Mouse (Mus musculus): ENCODE measurements around the gene Caskin2.
A peak's percentile ranks its signal among the peaks of the same experiment; 100 is the strongest.

The Caskin2 gene

GRCm38 (mm10) chr11:115805005-115805404 is 8.4 kb downstream of the Caskin2 start:
- no peak for DNase-seq

DNA sequence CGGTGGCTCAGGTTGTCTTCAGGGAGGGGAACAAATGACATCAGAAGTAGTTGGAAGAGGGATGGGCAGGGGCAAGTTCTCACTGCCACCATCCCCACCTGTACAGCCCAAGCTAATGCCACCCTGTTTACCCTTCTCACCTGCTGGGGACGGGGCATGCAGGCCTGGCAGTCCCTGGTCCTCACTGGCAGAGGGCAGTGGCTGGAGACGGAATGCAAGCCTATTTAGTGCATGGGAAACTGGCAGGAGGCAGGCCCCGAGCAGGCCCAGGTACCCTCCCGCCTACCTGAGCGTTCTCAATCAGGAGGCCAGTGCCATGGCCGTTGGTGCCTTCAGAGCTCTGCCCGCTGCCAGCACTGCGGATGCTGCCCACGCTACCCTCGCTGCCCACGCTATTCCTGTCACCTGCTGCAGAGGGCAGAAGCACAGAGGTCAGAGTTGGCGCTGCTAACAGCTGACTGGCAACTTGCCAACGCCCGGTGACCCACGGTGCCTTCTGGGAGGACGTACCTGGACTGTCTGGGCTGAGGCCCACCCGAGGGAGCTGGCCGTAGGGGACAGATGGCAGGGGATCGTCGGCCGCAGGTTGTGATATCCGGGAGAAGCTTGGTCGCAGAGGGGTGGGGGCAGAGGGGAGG is 10.2 kb downstream of the Caskin2 start:
- no peak for DNase-seq

GRCm38 (mm10) chr11:115800981-115801380 is 12.5 kb downstream of the Caskin2 start:
- DNase-seq: no peak

GRCm38 (mm10) chr11:115797665-115798064 is 15.8 kb downstream of the Caskin2 start:
- no peak for DNase-seq

DNA sequence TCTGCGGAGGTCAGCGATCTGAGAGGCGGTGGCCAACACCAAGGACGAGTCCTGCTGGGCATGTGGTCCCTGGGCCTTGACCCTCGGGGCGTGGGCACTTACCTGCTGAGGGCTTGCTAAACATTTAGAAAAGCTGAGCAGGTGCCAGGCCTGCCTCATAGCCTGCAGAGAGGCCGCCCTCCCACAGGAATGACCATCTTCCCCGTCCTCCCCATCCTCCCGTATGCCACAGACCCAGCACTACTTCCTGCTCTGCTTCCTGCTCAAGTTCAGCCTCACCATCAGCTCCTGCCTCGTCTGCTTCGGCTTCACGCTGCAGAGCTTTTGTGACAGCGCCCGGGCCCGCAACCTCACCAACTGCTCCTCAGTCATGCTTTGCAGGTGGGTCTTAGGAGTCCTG is 16.5 kb downstream of the Caskin2 start:
- no peak for DNase-seq

DNA sequence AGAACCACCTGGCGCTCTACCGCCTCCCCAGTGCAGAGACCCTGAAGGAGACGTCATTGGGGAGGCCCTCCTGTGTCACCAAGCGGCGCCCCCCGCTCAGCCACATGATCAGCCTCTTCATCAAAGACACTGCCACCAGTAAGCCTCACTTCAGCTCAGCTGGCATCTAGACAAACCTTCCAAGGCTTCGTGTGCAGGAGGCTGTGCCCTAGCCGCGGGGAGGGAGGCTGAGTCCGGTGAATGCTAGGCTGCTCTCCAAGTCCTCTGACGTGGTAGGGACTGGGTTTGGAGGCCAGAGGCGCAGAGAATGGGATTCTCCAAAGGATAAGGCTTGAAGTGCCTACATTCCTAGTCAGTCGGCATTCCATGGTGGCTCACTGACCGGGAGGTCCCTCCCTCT is 21.1 kb downstream of the Caskin2 start:
- no peak for DNase-seq

DNA sequence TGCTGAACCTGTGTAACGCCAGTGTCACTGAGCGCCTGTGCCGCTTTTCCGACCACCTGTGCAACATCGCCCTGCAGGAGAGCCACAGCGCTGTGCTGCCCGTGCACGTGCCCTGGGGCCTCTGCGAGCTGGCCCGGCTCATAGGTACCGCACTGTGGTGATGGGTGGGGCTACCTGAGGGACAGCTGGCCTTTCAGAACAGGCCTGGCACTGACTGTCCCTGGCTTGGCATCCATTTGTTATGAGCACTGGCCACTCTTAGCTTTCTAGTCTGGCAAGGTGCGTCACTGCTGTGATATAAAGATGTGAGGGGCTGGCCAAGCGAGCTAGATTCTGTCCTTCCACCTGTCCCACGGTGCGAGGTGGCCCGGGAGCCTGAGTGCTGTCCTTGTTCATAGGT is 21.5 kb downstream of the Caskin2 start:
- no peak for DNase-seq

GRCm38 (mm10) chr11:115789787-115790186 is 23.7 kb downstream of the Caskin2 start:
- DNase-seq: no peak

- no peak for DNase-seq
These were observed 27.0 kb downstream of the Caskin2 start for GRCm38 (mm10) chr11:115786473-115786872.

- no peak for DNase-seq
These were observed 33.0 kb downstream of the Caskin2 start for GRCm38 (mm10) chr11:115780141-115781070.

GRCm38 (mm10) chr11:115779038-115779571 is 34.3 kb downstream of the Caskin2 start:
- peak; percentile 18 to 40 for DNase-seq

DNA sequence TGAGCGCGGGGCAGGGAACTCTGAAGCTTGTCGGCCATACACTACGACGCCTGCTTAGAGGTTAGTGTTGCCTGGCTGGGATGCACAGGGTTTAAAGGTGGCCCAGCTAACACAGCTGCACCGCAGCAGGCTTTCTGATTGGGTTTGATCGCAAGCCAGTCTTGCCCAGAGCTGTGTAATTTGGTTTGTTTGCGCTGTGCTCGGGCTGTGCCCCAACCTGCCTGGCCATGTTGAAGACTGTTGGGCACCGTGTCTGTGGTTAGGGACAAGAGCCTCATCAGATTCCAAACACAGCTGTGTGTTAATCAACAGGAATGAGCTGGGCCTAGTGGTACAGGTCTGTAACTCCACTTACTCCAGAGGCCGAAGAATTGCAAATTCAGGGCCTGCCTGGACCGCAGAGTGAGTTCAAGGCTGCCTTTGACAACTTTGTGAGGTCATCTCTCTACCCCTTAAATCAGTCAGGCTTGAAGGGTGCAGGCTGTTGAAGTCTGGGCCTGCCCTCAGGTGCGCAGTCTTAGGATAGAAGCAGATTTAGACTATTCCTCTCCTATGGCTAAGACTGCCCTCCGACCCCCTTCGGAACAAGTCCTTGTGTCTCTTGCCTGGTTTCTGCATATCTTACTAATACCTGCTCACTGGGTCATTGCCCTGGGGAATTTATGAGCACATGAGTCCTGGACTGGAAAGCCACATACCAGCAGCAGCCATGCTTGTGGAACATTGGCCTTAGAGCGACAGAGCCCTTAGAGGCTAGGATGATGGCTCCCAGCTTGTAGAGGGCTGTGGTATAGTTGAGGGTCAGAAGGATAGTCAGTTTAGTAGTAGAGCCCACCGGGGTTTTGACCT is 35.7 kb downstream of the Caskin2 start:
- no peak for DNase-seq

- no peak for DNase-seq
These were observed 36.5 kb downstream of the Caskin2 start for GRCm38 (mm10) chr11:115776954-115777353.

DNA sequence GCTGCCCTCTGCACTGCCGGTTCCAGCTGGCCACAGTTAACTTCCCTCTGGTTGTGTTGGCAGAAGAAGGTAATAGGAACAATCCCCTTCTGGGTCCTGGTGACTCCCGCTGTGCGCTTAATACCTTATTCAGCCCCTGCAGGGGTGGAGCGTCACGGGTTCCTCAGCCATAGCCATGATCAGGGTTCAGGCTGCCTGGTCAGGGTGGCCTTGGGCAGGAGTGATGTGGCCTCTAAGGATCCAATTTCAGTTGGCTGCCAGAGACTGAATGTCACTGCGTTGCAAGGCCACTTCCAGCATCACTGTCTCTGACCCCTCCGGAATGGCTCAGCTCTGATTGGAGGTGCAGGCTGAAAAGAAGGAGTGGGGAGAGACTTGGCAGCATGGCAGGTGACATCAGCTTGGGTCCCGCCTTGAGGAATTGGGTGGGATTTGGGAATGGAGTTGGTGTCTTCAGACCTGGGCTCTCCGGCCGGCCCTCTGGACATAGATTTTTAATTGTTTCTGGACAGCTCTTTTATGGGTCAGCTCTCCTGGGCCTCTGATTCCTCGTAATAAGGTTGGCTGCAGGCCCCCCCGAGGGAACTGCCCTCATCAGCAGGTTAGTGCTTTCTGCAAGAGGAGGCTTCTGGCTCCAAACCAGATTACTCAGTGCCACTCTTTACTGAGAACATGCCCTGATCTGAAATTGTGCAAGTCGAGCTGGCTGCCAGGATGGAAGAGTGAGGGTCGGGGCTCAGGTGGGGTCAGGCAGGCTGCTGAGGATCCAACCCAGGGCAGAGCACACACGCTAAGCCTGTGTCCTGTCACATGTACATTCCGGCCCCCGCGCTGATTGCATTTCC is 37.4 kb downstream of the Caskin2 start:
- DNase-seq: no peak

GRCm38 (mm10) chr11:115774653-115775052 is 38.8 kb downstream of the Caskin2 start:
- DNase-seq: no peak

DNA sequence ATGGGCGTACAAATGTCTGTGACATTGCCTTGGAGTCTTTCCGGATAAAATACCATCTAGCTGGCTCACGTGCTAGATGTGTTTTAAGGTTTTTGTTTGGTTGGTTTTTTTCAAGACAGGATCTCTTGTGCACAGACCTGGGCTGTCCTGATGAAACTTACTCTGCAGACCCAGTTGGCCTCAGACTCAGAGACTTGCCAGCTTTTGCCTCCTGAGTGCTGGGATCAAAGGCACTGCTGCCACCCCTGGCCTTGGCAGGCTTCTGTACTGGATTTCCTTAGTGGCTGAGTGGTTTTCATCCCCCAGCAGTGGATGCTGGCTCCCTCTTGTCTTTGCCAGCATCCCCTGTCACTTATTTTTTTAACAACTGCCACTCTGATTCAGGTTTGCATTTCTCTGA is 44.5 kb downstream of the Caskin2 start:
- DNase-seq: no peak

DNA sequence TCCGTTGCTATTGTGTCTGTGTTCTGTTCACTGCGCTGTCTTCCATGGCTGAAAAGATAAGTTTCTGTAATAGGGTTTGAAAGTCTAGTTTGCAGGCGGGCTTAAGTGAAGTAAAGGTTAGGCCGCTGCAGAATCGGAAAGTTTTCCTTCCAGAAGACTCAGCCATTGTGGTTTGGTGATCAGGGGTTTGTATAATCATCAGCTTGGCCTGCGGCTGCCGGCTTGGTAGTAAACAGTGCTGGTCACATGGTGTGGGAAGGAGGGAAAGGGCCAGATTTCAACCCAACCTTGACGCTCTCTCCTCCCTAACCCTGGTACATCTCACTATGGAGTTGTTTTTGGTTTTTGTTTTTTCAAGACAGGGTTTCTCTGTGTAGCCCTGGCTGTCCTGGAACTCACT is 46.5 kb downstream of the Caskin2 start:
- DNase-seq: no peak

DNA sequence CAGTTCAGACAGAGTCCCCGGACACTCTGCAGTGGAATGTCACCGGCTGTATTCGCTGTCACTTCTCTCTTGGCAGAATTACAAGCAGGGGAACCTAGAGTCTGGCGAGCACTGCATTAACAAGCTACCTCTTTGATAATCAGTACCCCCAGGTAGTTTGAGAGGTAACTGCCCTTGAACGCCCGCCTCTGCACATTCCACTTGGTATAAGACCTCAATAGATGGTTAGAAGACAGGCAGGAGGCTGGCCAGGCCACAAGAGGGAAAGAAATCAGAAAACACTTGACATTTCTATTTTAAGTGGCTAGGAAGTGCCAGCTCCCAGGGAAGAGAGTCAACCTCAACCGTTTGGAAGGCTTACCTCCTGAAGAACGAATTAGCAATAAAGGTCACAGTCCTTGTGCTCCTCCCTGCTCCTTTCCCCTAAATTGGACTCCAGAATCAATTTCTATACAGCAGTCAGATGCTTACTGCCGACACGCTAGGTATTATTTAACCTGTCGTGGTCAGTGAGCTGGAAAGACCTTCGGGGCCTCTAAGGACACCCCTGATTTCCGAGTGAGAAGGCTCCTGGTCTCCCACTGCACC is 47.0 kb downstream of the Caskin2 start:
- DNase-seq: peak in 1 of 2 experiments; percentile 13

DNA sequence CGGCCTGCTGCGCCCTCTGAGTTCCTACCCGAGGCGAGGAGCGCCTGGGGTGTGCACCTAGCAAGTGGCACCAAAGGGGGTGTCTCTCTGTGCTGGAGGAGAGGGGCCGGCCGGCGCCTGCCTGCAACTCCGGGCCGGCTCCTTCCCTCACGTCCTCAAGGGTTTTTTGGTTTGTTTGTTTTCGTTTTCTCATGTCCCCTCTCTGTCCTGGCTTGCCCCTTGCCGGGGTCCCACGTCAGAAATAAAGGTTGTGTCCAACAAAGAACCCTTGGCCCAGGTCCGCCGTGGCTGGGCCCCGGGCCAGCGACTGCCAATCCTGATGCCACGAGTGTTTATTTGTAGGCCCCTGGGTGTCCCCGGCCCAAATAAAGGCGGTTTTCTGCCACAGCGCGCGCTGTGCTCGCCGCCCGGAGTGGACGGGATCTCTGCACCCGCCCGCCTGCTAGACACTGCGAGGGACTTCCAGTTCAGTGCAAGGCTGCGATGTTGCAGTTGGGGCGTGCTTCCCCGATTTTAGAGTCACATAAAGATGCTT is 47.8 kb downstream of the Caskin2 start:
- peak in 1 of 2 experiments; percentile 44 for DNase-seq

GRCm38 (mm10) chr11:115765103-115765606 is 48.3 kb downstream of the Caskin2 start, which contains the start of gene Tmem94:
Tmem94 (plus strand) TSS chr11:115765433.
- DNase-seq: peak; percentile 93

GRCm38 (mm10) chr11:115764698-115765097 is 48.7 kb downstream of the Caskin2 start:
- no peak for DNase-seq
